Mouse (Mus musculus) limb, embryonic 14.5 days (tissue): ENCODE results near the gene Abhd16b. TPM values are rescaled to one million over a fixed set of nuclear protein-coding genes. Genes with fewer than 3 reads are reported as not detected.

Experiments
- ATAC-seq: fragments of 200-750 bp; cut with Nextera tagmentation; 2 replicates; pipeline ENCODE4 v1.8.0; 2017; ENCODE audit warnings: low read depth, moderate number of reproducible peaks, moderate TSS enrichment; ENCODE audit not compliant: low FRiP score
- DNase-seq: peaks from one replicate; pipeline ENCODE4 v3.0.0-alpha.2; 2015; ENCODE audit warnings: low spot score
- H3K27ac ChIP-seq: fragments of 300-500 bp; sonication (generic); replicated peaks from 2 replicates; pipeline ENCODE4 v1.5.1; 2014; ENCODE audit warnings: low read depth, mild to moderate bottlenecking, low read length, moderate library complexity, mixed read lengths
- H3K27me3 ChIP-seq: fragments of 300-500 bp; sonication (generic); 2 replicates; pipeline ENCODE4 v1.6.1; 2014; ENCODE audit warnings: low read length, mixed read lengths; ENCODE audit not compliant: control insufficient read depth, insufficient read depth
- H3K36me3 ChIP-seq: fragments of 300-500 bp; sonication (generic); 2 replicates; pipeline ENCODE4 v1.6.1; 2014; ENCODE audit warnings: mild to moderate bottlenecking, low read length, moderate library complexity, mixed read lengths; ENCODE audit not compliant: control insufficient read depth, insufficient read depth
- H3K4me1 ChIP-seq: fragments of 300-500 bp; sonication (generic); 2 replicates; pipeline ENCODE4 v1.6.1; 2014; ENCODE audit warnings: antibody characterized with exemption, low read length, mixed read lengths; ENCODE audit not compliant: control insufficient read depth, insufficient read depth
- H3K4me2 ChIP-seq: fragments of 300-500 bp; sonication (generic); replicated peaks from 2 replicates; pipeline ENCODE4 v1.6.1; 2014; ENCODE audit warnings: low read depth, mild to moderate bottlenecking, low read length, moderate library complexity; ENCODE audit not compliant: severe bottlenecking
- H3K4me3 ChIP-seq: fragments of 300-500 bp; sonication (generic); replicated peaks from 2 replicates; pipeline ENCODE4 v1.5.1; 2014; ENCODE audit warnings: low read length
- H3K9ac ChIP-seq: fragments of 300-500 bp; sonication (generic); 2 replicates; pipeline ENCODE4 v1.6.1; 2014; ENCODE audit warnings: mild to moderate bottlenecking, low read depth, low read length, moderate library complexity; ENCODE audit not compliant: severe bottlenecking
- H3K9me3 ChIP-seq: fragments of 300-500 bp; sonication (generic); 2 replicates; pipeline ENCODE4 v1.6.1; 2016; ENCODE audit warnings: low read length; ENCODE audit not compliant: control insufficient read depth
- POLR2A ChIP-seq: fragments of 200-500 bp; IDR thresholded peaks from 2 replicates; pipeline ENCODE4 v1.8.0; 2012; ENCODE audit warnings: inconsistent platforms, mild to moderate bottlenecking, moderate library complexity, borderline replicate concordance; ENCODE audit not compliant: insufficient read depth, insufficient read length; ENCODE audit errors: extremely low read depth
- WGBS: fragments of 180-500 bp; shearing (Covaris S2); extraction: QIAGEN DNeasy Blood & Tissue Kit; methylation state at CpG from one replicate; pipeline ENCODE4 v1.1.7; 2014; 5-methylcytosine and 5-hydroxymethylcytosine counted together
- polyA plus RNA-seq, 2 experiments: library from polyadenylated mRNA; depleted of rRNA in 1 of 2; stranded (reverse) in 1 of 2; unstranded in 1 of 2; fragments of >200 nt; fragmentation: Nextera tagmentation in 1 of 2; extraction: Ambion mirVana in 1 of 2; gene quantifications; 2 replicates each; pipeline versions ENCODE4 v1.2.1 to v1.2.3; 2012 to 2014

Abhd16b gene
- polyA plus RNA-seq, 2 experiments = not detected

DNA sequence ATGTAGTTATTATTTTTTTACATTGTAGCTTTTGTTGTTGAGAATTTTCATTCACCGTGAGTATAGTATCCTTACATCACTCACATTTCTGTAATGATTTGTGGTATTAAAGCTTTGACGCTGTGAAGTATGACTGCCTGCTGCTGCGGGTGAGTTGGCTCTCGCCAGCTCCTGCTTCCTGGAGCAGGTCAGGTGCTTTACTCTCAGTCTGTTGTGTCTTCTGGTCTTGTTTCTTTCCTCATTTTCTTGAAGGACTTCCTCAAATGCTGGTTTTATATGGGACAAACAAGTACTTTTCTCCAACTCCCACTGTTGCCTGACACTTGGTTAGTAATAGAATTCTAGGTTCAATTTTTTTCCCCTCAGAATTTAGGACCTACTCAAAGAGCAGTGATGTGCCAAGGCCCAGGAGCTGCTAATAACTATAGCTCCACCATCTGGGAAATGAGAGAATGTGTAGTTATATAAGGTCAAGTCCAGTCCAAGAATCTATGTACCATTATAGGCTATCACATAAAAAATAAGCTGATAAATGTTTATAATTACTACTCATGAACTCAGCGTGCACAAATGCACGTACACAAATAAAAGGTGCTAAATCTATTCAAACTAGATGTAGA is 48.9 kb downstream of the Abhd16b start:
- 89% methylated on average over 6 of the region's 6 CpGs for WGBS
- H3K9me3 ChIP-seq = no peaks in the 10 kb centered on the region
- H3K4me1 ChIP-seq = no peaks in the 10 kb centered on the region
- no peak for ATAC-seq
- TF ChIP-seq POLR2A = no peak
- no peak overlapping the region for H3K9ac ChIP-seq
- no peak overlapping the region for H3K27ac ChIP-seq
- DNase-seq = no peak
- H3K4me3 ChIP-seq = no peak overlapping the region
- H3K36me3 ChIP-seq = peaks cover 18% of the 10 kb centered on the region
- H3K27me3 ChIP-seq = no peaks in the 10 kb centered on the region
- H3K4me2 ChIP-seq = no peak overlapping the region

Other genes starting within 250 kb of the Abhd16b start
- gene Gmeb2, start 205.2 kb upstream of the Abhd16b start, polyA plus RNA-seq (2012; rRNA removed) = 28.6 and 38.4 TPM in 2 replicates
- gene Gmeb2, start 205.2 kb upstream of the Abhd16b start, polyA plus RNA-seq (2014; fragmentation: Nextera tagmentation; extraction: Ambion mirVana) = 17.0 and 19.1 TPM in 2 replicates
- gene Stmn3, start 178.7 kb upstream of the Abhd16b start, polyA plus RNA-seq (2012; rRNA removed) = 0.68 and 2.8 TPM in 2 replicates
- gene Stmn3, start 178.7 kb upstream of the Abhd16b start, polyA plus RNA-seq (2014; fragmentation: Nextera tagmentation; extraction: Ambion mirVana) = 0.28 and 0.29 TPM in 2 replicates
- gene Rtel1, start 173.5 kb upstream of the Abhd16b start, polyA plus RNA-seq (2012; rRNA removed) = 110 and 130 TPM in 2 replicates
- gene Rtel1, start 173.5 kb upstream of the Abhd16b start, polyA plus RNA-seq (2014; fragmentation: Nextera tagmentation; extraction: Ambion mirVana) = 49.0 and 53.3 TPM in 2 replicates
- gene Zgpat, start 128.3 kb upstream of the Abhd16b start, polyA plus RNA-seq (2012; rRNA removed) = 57.4 and 67.9 TPM in 2 replicates
- gene Zgpat, start 128.3 kb upstream of the Abhd16b start, polyA plus RNA-seq (2014; fragmentation: Nextera tagmentation; extraction: Ambion mirVana) = 37.3 and 47.6 TPM in 2 replicates
- 81.0 and 89.9 TPM in 2 replicates for gene Arfrp1, start 127.8 kb upstream of the Abhd16b start, polyA plus RNA-seq (2012; rRNA removed)
- 50.0 and 54.7 TPM in 2 replicates for gene Arfrp1, start 127.8 kb upstream of the Abhd16b start, polyA plus RNA-seq (2014; fragmentation: Nextera tagmentation; extraction: Ambion mirVana)
- gene Lime1, start 113.1 kb upstream of the Abhd16b start, polyA plus RNA-seq (2012; rRNA removed) = 63.3 and 84.7 TPM in 2 replicates
- gene Lime1, start 113.1 kb upstream of the Abhd16b start, polyA plus RNA-seq (2014; fragmentation: Nextera tagmentation; extraction: Ambion mirVana) = 21.3 and 26.8 TPM in 2 replicates
- 3.8 and 4.4 TPM in 2 replicates for gene Zbtb46, start 33.8 kb upstream of the Abhd16b start, polyA plus RNA-seq (2012; rRNA removed)
- gene Zbtb46, start 33.8 kb upstream of the Abhd16b start, polyA plus RNA-seq (2014; fragmentation: Nextera tagmentation; extraction: Ambion mirVana) = 4.3 and 4.4 TPM in 2 replicates
- 108 and 123 TPM in 2 replicates for gene Tpd52l2, start 3.9 kb downstream of the Abhd16b start, polyA plus RNA-seq (2012; rRNA removed)
- 172 and 177 TPM in 2 replicates for gene Tpd52l2, start 3.9 kb downstream of the Abhd16b start, polyA plus RNA-seq (2014; fragmentation: Nextera tagmentation; extraction: Ambion mirVana)
- 72.5 and 91.8 TPM in 2 replicates for gene Dnajc5, start 27.3 kb downstream of the Abhd16b start, polyA plus RNA-seq (2012; rRNA removed)
- 75.7 and 85.5 TPM in 2 replicates for gene Dnajc5, start 27.3 kb downstream of the Abhd16b start, polyA plus RNA-seq (2014; fragmentation: Nextera tagmentation; extraction: Ambion mirVana)
- 130 and 165 TPM in 2 replicates for gene Uckl1, start 91.7 kb downstream of the Abhd16b start, polyA plus RNA-seq (2012; rRNA removed)
- gene Uckl1, start 91.7 kb downstream of the Abhd16b start, polyA plus RNA-seq (2014; fragmentation: Nextera tagmentation; extraction: Ambion mirVana) = 41.2 and 46.3 TPM in 2 replicates
- 29.7 and 41.6 TPM in 2 replicates for gene Prpf6, start 98.7 kb downstream of the Abhd16b start, polyA plus RNA-seq (2012; rRNA removed)
- gene Prpf6, start 98.7 kb downstream of the Abhd16b start, polyA plus RNA-seq (2014; fragmentation: Nextera tagmentation; extraction: Ambion mirVana) = 57.9 and 64.2 TPM in 2 replicates
- gene Zfp512b, start 99.6 kb downstream of the Abhd16b start, polyA plus RNA-seq (2012; rRNA removed) = 102 and 117 TPM in 2 replicates
- 58.8 and 59.5 TPM in 2 replicates for gene Zfp512b, start 99.6 kb downstream of the Abhd16b start, polyA plus RNA-seq (2014; fragmentation: Nextera tagmentation; extraction: Ambion mirVana)
- 9.2 and 10.3 TPM in 2 replicates for gene Samd10, start 106.0 kb downstream of the Abhd16b start, polyA plus RNA-seq (2012; rRNA removed)
- gene Samd10, start 106.0 kb downstream of the Abhd16b start, polyA plus RNA-seq (2014; fragmentation: Nextera tagmentation; extraction: Ambion mirVana) = 10.2 TPM in 2 replicates
- gene Gm29797, start 163.8 kb downstream of the Abhd16b start, polyA plus RNA-seq (2012; rRNA removed) = 0.23 and 0.63 TPM in 2 replicates
- 0.37 and 0.52 TPM in 2 replicates for gene Gm29797, start 163.8 kb downstream of the Abhd16b start, polyA plus RNA-seq (2014; fragmentation: Nextera tagmentation; extraction: Ambion mirVana)
- gene Sox18, start 178.4 kb downstream of the Abhd16b start, polyA plus RNA-seq (2012; rRNA removed) = 49.8 and 66.4 TPM in 2 replicates
- 36.2 and 37.8 TPM in 2 replicates for gene Sox18, start 178.4 kb downstream of the Abhd16b start, polyA plus RNA-seq (2014; fragmentation: Nextera tagmentation; extraction: Ambion mirVana)
- gene Tcea2, start 187.1 kb downstream of the Abhd16b start, polyA plus RNA-seq (2012; rRNA removed) = 53.8 and 57.1 TPM in 2 replicates
- gene Tcea2, start 187.1 kb downstream of the Abhd16b start, polyA plus RNA-seq (2014; fragmentation: Nextera tagmentation; extraction: Ambion mirVana) = 27.1 and 32.9 TPM in 2 replicates
- 124 and 151 TPM in 2 replicates for gene Rgs19, start 200.8 kb downstream of the Abhd16b start, polyA plus RNA-seq (2012; rRNA removed)
- 92.8 and 99.6 TPM in 2 replicates for gene Rgs19, start 200.8 kb downstream of the Abhd16b start, polyA plus RNA-seq (2014; fragmentation: Nextera tagmentation; extraction: Ambion mirVana)
- gene Lkaaear1, start 205.2 kb downstream of the Abhd16b start, polyA plus RNA-seq (2012; rRNA removed) = not detected in 2 replicates
- gene Lkaaear1, start 205.2 kb downstream of the Abhd16b start, polyA plus RNA-seq (2014; fragmentation: Nextera tagmentation; extraction: Ambion mirVana) = not detected in 2 replicates
- gene Oprl1, start 221.8 kb downstream of the Abhd16b start, polyA plus RNA-seq (2012; rRNA removed) = 1.0 and 1.4 TPM in 2 replicates
- 0.30 and 0.84 TPM in 2 replicates for gene Oprl1, start 221.8 kb downstream of the Abhd16b start, polyA plus RNA-seq (2014; fragmentation: Nextera tagmentation; extraction: Ambion mirVana)